Mouse (Mus musculus): ENCODE measurements around the gene Il12rb1. TPM values are rescaled to one million over a fixed set of nuclear protein-coding genes. Genes with fewer than 3 reads are reported as not detected.

The Il12rb1 gene
- polyA plus RNA-seq, 1 experiment from 2014 or later, result not detected

- Histone ChIP-seq H3K36me3 (peaks cover 64% of the 10 kb centered on the region), H3K4me1 (peaks cover 47% of the 10 kb centered on the region), H3K27me3 (ENCODE audit: insufficient read depth, poor library complexity, severe bottlenecking) (peaks cover 4% of the 10 kb centered on the region; the same call in 1 of the 2 replicates), H3K27ac (peak overlapping the region; percentile 96), H3K9me3 (no peaks in the 10 kb centered on the region), H3K4me3 (peak overlapping the region; percentile 88)
- WGBS, result 4% methylated on average over 34 of the region's 34 CpGs
- DNase-seq (ENCODE audit: low spot score), result no peak
Measured at GRCm38 (mm10) chr8:70775851-70776495, 32.3 kb upstream of the Il12rb1 start.

GRCm38 (mm10) chr8:70776496-70777444, 31.5 kb upstream of the Il12rb1 start, which contains the start of gene Pik3r2:
Gene Pik3r2 (minus strand): TSS chr8:70776713.
- DNase-seq (ENCODE audit: low spot score), result peak; percentile 99
- Histone ChIP-seq H3K4me3 (peak within 1 kb of the TSS; percentile 88), H3K9me3 (no peaks in the 10 kb centered on the region), H3K4me1 (peaks cover 47% of the 10 kb centered on the region), H3K27me3 (ENCODE audit: insufficient read depth, poor library complexity, severe bottlenecking) (peaks cover under 1% of the 10 kb centered on the region; the same call in 1 of the 2 replicates), H3K27ac (peak within 1 kb of the TSS; percentile 96), H3K36me3 (peaks cover 64% of the 10 kb centered on the region)
- WGBS, result under 1% methylated on average over 94 of the region's 94 CpGs

GRCm38 (mm10) chr8:70780093-70780492, 28.2 kb upstream of the Il12rb1 start:
- no peaks in the 10 kb centered on the region for H3K9me3 ChIP-seq
- peaks cover 61% of the 10 kb centered on the region for H3K36me3 ChIP-seq
- WGBS, result 69% methylated on average over 11 of the region's 11 CpGs
- no peak for DNase-seq (ENCODE audit: low spot score)
- peaks cover 33% of the 10 kb centered on the region for H3K4me1 ChIP-seq
- H3K4me3 ChIP-seq, result no peak overlapping the region
- no peak overlapping the region for H3K27ac ChIP-seq
- H3K27me3 ChIP-seq (ENCODE audit: insufficient read depth, poor library complexity, severe bottlenecking), result no peaks in the 10 kb centered on the region

- H3K9me3 ChIP-seq, result no peaks in the 10 kb centered on the region
- H3K4me1 ChIP-seq, result peaks cover 44% of the 10 kb centered on the region
- peaks cover 51% of the 10 kb centered on the region for H3K36me3 ChIP-seq
- no peak overlapping the region for H3K27ac ChIP-seq
- no peak for DNase-seq (ENCODE audit: low spot score)
- peaks cover 20% of the 10 kb centered on the region; the same call in 1 of the 2 replicates for H3K27me3 ChIP-seq (ENCODE audit: insufficient read depth, poor library complexity, severe bottlenecking)
- H3K4me3 ChIP-seq, result no peak overlapping the region
- 88% methylated on average over 25 of the region's 25 CpGs for WGBS
Measured at GRCm38 (mm10) chr8:70786291-70787050, 21.8 kb upstream of the Il12rb1 start.

- 83% methylated on average over 3 of the region's 3 CpGs for WGBS
Measured at GRCm38 (mm10) chr8:70787051-70787445, 21.2 kb upstream of the Il12rb1 start.

GRCm38 (mm10) chr8:70787941-70788667, 20.1 kb upstream of the Il12rb1 start:
- Histone ChIP-seq H3K36me3 (peaks cover 38% of the 10 kb centered on the region), H3K27ac (peak overlapping the region; percentile 13), H3K9me3 (no peaks in the 10 kb centered on the region), H3K4me3 (peak overlapping the region; percentile 48), H3K27me3 (ENCODE audit: insufficient read depth, poor library complexity, severe bottlenecking) (peaks cover 25% of the 10 kb centered on the region; the same call in 1 of the 2 replicates), H3K4me1 (peaks cover 59% of the 10 kb centered on the region)
- 8% methylated on average over 30 of the region's 30 CpGs for WGBS
- peak; percentile 97 for DNase-seq (ENCODE audit: low spot score)

More at GRCm38 (mm10) chr8:70787051-70787445, 21.2 kb upstream of the Il12rb1 start:
- peaks cover 20% of the 10 kb centered on the region; the same call in 1 of the 2 replicates for H3K27me3 ChIP-seq (ENCODE audit: insufficient read depth, poor library complexity, severe bottlenecking)
- no peaks in the 10 kb centered on the region for H3K9me3 ChIP-seq
- H3K4me1 ChIP-seq, result peaks cover 50% of the 10 kb centered on the region
- H3K36me3 ChIP-seq, result peaks cover 45% of the 10 kb centered on the region
- no peak overlapping the region for H3K27ac ChIP-seq
- peak overlapping the region; percentile 48; the same call in 1 of the 2 replicates for H3K4me3 ChIP-seq
- no peak for DNase-seq (ENCODE audit: low spot score)

- H3K9me3 ChIP-seq, result no peaks in the 10 kb centered on the region
- peaks cover 61% of the 10 kb centered on the region for H3K4me1 ChIP-seq
- no peak for DNase-seq (ENCODE audit: low spot score)
- H3K27me3 ChIP-seq (ENCODE audit: insufficient read depth, poor library complexity, severe bottlenecking), result peaks cover 34% of the 10 kb centered on the region
- peak overlapping the region; percentile 50; the same call in 1 of the 2 replicates for H3K27ac ChIP-seq
- H3K36me3 ChIP-seq, result peaks cover 28% of the 10 kb centered on the region
- 71% methylated on average over 10 of the region's 10 CpGs for WGBS
- peak overlapping the region; percentile 48 for H3K4me3 ChIP-seq
Measured at GRCm38 (mm10) chr8:70789046-70789445, 19.2 kb upstream of the Il12rb1 start.

- Histone ChIP-seq H3K4me3 (peak overlapping the region; percentile 77), H3K36me3 (peaks cover 11% of the 10 kb centered on the region), H3K27ac (peak overlapping the region; percentile 92), H3K4me1 (peaks cover 60% of the 10 kb centered on the region), H3K9me3 (no peaks in the 10 kb centered on the region), H3K27me3 (ENCODE audit: insufficient read depth, poor library complexity, severe bottlenecking) (peaks cover 50% of the 10 kb centered on the region)
- WGBS, result 68% methylated on average over 8 of the region's 8 CpGs
- no peak for DNase-seq (ENCODE audit: low spot score)
Measured at GRCm38 (mm10) chr8:70790846-70791245, 17.4 kb upstream of the Il12rb1 start.

- Histone ChIP-seq H3K9me3 (no peaks in the 10 kb centered on the region), H3K27me3 (ENCODE audit: insufficient read depth, poor library complexity, severe bottlenecking) (peaks cover 55% of the 10 kb centered on the region), H3K4me1 (peaks cover 55% of the 10 kb centered on the region), H3K36me3 (peaks cover 7% of the 10 kb centered on the region), H3K4me3 (peak overlapping the region; percentile 77), H3K27ac (peak overlapping the region; percentile 92)
- no peak for DNase-seq (ENCODE audit: low spot score)
- WGBS, result 78% methylated on average over 7 of the region's 7 CpGs
Measured at GRCm38 (mm10) chr8:70791294-70791701, 17.0 kb upstream of the Il12rb1 start.

GRCm38 (mm10) chr8:70791975-70792691, 16.1 kb upstream of the Il12rb1 start:
- Histone ChIP-seq H3K4me1 (peaks cover 63% of the 10 kb centered on the region), H3K36me3 (0 out of 2 replicates have a peak, but pooled peaks cover 2% of the 10 kb centered on the region), H3K9me3 (no peaks in the 10 kb centered on the region), H3K4me3 (peak overlapping the region; percentile 77), H3K27ac (peak overlapping the region; percentile 92), H3K27me3 (ENCODE audit: insufficient read depth, poor library complexity, severe bottlenecking) (peaks cover 61% of the 10 kb centered on the region)
- 5% methylated on average over 58 of the region's 58 CpGs for WGBS
- peak; percentile 98 for DNase-seq (ENCODE audit: low spot score)

GRCm38 (mm10) chr8:70792700-70793099, 15.5 kb upstream of the Il12rb1 start:
- WGBS, result under 1% methylated on average over 20 of the region's 20 CpGs
- H3K36me3 ChIP-seq, result 0 out of 2 replicates have a peak, but pooled peaks cover 2% of the 10 kb centered on the region
- peak overlapping the region; percentile 77 for H3K4me3 ChIP-seq
- H3K27me3 ChIP-seq (ENCODE audit: insufficient read depth, poor library complexity, severe bottlenecking), result peaks cover 63% of the 10 kb centered on the region
- H3K9me3 ChIP-seq, result no peaks in the 10 kb centered on the region
- DNase-seq (ENCODE audit: low spot score), result peak; percentile 89
- H3K27ac ChIP-seq, result peak overlapping the region; percentile 92
- peaks cover 63% of the 10 kb centered on the region for H3K4me1 ChIP-seq

All from heart, embryonic 10.5 days (tissue).